Mouse (Mus musculus): ENCODE results near the gene Cep41. TPM values are rescaled to one million over a fixed set of nuclear protein-coding genes. Genes with fewer than 3 reads are reported as not detected.
A peak's percentile ranks its signal among the peaks of the same experiment; 100 is the strongest.

Cep41 gene
- polyA plus RNA-seq, 1 experiment from 2014 or later = 10.0 TPM

DNA sequence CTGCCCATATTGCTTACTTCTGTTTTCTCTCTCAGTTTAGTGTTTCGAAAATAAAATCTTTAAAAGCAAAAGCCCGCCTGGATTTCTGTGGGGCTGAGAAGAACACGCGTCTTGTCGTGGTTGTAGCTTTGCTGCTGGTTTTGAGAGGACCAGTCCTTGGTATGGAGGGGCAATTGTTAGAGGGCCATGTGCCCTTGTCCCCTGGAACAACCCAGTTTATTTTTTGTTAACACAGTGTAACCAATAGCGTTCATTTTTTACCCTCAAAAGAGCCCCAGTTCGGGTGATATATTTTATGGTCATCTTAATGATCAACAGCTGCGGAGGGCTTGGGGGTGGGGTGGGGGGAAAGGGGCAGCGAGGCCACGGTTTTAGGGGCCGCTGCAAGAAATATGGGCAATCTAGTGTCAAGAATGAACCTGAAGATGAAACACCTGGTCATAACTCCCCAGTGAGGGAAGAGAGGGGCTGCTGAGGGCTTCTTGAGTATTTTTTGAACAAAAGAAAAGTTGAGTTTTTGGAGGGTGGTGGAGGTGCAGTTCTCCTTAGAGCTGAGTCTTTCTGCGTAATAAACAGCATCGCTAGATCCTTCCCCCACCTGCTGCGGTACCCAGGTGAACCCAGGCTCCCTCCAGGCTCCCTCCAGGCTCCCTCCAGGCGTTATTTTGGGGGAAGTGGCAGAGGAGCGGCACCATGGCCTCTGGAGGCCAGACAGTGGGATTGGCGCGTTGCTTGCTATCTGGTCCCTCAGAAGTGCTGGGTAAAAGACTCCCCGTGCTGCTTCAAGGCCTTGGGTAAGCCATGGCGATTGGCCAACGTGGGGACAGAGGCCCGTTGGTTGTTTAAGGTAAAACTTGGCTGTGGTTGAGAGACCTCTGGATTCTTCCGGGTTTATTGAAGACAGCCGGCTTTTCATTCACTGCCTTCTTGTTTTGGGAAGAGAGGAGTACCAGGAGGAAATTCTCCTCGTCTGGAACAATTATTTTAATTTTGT lies 17.1 kb upstream of the Cep41 start:
- Histone ChIP-seq H3K27me3 (no peaks in the 10 kb centered on the region), H3K9me3 (replicated peaks) (no peaks in the 10 kb centered on the region), H3K27ac (peak overlapping the region; percentile 9; the same call in 1 of the 2 replicates), H3K4me3 (no peak overlapping the region), H3K4me2 (no peak overlapping the region), H3K9ac (no peak overlapping the region), H3K4me1 (replicated peaks) (peaks cover 3% of the 10 kb centered on the region), H3K36me3 (no peaks in the 10 kb centered on the region)
- ATAC-seq (replicated peaks; ENCODE audit: insufficient number of reproducible peaks, insufficient read depth, low FRiP score, low read depth) = no peak
- 61% methylated on average over 25 of the region's 25 CpGs for WGBS

GRCm38 (mm10) chr6:30709115-30709514 lies 15.6 kb upstream of the Cep41 start:
- H3K4me1 ChIP-seq (replicated peaks) = peaks cover 6% of the 10 kb centered on the region
- no peak for ATAC-seq (replicated peaks; ENCODE audit: insufficient number of reproducible peaks, insufficient read depth, low FRiP score, low read depth)
- H3K27me3 ChIP-seq = no peaks in the 10 kb centered on the region
- H3K9me3 ChIP-seq (replicated peaks) = no peaks in the 10 kb centered on the region
- no peaks in the 10 kb centered on the region for H3K36me3 ChIP-seq
- WGBS = 72% methylated on average over 6 of the region's 6 CpGs
- no peak overlapping the region for H3K27ac ChIP-seq
- H3K4me3 ChIP-seq = no peak overlapping the region
- no peak overlapping the region for H3K4me2 ChIP-seq
- no peak overlapping the region for H3K9ac ChIP-seq

DNA sequence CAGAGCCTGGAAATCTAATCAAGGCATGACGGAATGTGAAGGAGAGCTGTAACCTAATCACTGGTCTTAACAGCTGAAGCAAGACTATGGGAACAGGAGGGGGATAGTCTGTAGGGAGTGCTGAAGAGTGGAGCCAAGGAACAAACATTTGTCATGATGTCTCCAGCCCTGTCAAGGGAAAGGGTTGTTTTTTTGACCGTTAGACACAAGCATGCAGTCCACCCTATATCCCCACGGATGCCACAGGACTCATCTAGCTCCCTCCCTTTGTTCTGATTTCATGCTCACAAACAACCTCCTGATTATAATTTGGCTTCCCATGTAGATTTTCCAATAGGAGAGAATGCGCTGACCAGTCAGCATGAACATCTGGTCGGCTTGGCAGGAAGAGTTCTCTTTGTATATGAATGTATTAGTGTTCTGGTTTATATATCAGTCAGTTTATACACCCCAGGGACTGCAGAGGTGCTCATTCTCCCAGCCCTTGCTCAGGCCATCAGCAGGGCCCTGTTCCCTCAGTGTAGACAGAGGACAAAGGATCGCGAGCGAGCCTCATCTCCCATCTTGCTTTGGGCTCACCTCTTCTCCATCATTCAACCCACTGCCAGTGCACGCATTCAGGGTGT lies 10.5 kb upstream of the Cep41 start:
- H3K9ac ChIP-seq = no peak overlapping the region
- 55% methylated on average over 9 of the region's 9 CpGs for WGBS
- ATAC-seq (replicated peaks; ENCODE audit: insufficient number of reproducible peaks, insufficient read depth, low FRiP score, low read depth) = peak; percentile 67

GRCm38 (mm10) chr6:30703476-30703875 lies 9.9 kb upstream of the Cep41 start:
- H3K36me3 ChIP-seq = no peaks in the 10 kb centered on the region
- 37% methylated on average over 6 of the region's 6 CpGs for WGBS
- no peak overlapping the region for H3K4me2 ChIP-seq
- no peaks in the 10 kb centered on the region for H3K27me3 ChIP-seq
- peaks cover 21% of the 10 kb centered on the region for H3K4me1 ChIP-seq (replicated peaks)
- H3K9me3 ChIP-seq (replicated peaks) = no peaks in the 10 kb centered on the region
- H3K9ac ChIP-seq = no peak overlapping the region
- H3K27ac ChIP-seq = peak overlapping the region; percentile 55
- ATAC-seq (replicated peaks; ENCODE audit: insufficient number of reproducible peaks, insufficient read depth, low FRiP score, low read depth) = no peak
- H3K4me3 ChIP-seq = no peak overlapping the region

More for the DNA sequence above, 10.5 kb upstream of the Cep41 start:
- Histone ChIP-seq H3K27me3 (no peaks in the 10 kb centered on the region), H3K27ac (peak overlapping the region; percentile 55), H3K9me3 (replicated peaks) (no peaks in the 10 kb centered on the region), H3K36me3 (no peaks in the 10 kb centered on the region), H3K4me2 (no peak overlapping the region), H3K4me1 (replicated peaks) (peaks cover 21% of the 10 kb centered on the region), H3K4me3 (no peak overlapping the region)

GRCm38 (mm10) chr6:30702881-30703280 lies 9.3 kb upstream of the Cep41 start:
- ATAC-seq (replicated peaks; ENCODE audit: insufficient number of reproducible peaks, insufficient read depth, low FRiP score, low read depth) = no peak

DNA sequence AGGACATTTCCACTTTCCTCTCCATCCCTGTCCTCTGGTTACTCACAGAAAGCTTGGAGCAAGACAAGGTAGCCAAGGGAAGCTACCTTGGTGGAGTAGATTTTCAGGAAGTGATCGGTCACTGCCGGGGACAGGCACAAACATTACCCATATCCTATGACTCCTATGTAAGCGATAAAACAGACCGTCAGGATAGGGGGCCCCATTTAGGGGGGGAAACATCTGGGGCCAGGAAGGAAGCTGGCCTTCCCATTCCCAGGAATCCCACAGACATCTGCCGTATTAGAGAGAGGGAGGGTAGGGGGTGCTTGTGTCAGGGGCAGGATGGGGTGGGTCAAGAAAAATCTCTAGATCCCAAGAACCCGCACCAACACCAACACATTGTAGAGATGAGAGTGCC lies 6.6 kb upstream of the Cep41 start:
- no peaks in the 10 kb centered on the region for H3K27me3 ChIP-seq
- H3K9ac ChIP-seq = no peak overlapping the region
- no peaks in the 10 kb centered on the region for H3K9me3 ChIP-seq (replicated peaks)
- H3K36me3 ChIP-seq = no peaks in the 10 kb centered on the region
- no peak overlapping the region for H3K4me2 ChIP-seq
- ATAC-seq (replicated peaks; ENCODE audit: insufficient number of reproducible peaks, insufficient read depth, low FRiP score, low read depth) = 0 out of 2 replicates have a peak, but pooled peaks have one; percentile 29
- 43% methylated on average over 6 of the region's 6 CpGs for WGBS
- H3K27ac ChIP-seq = peak overlapping the region; percentile 71
- peaks cover 29% of the 10 kb centered on the region for H3K4me1 ChIP-seq (replicated peaks)
- H3K4me3 ChIP-seq = no peak overlapping the region

More at GRCm38 (mm10) chr6:30702881-30703280, 9.3 kb upstream of the Cep41 start:
- WGBS = 86% methylated on average over 6 of the region's 6 CpGs
- H3K4me1 ChIP-seq (replicated peaks) = peaks cover 23% of the 10 kb centered on the region
- no peaks in the 10 kb centered on the region for H3K36me3 ChIP-seq
- no peak overlapping the region for H3K4me2 ChIP-seq
- H3K9ac ChIP-seq = no peak overlapping the region
- H3K4me3 ChIP-seq = no peak overlapping the region
- H3K27me3 ChIP-seq = no peaks in the 10 kb centered on the region
- H3K9me3 ChIP-seq (replicated peaks) = no peaks in the 10 kb centered on the region
- H3K27ac ChIP-seq = no peak overlapping the region

DNA sequence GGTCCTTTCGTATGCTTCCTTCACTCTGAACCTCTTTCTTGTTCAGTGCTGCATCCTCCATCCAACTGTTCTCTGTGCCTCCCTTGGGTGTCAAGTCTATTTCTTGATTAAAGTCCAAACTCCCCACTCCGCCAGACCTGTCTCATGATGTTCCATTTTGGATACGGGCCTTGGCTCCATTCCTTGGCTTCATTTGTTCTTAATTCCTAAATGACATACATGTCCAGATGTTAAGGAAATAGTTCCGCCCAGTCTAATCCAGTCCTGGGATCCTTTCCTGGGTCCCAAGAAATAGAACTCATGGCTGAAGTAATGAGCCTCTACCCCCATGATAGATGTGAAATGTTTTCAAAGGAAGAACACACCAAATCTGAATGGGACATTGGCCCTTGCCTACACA lies 4.5 kb upstream of the Cep41 start:
- Histone ChIP-seq H3K4me2 (no peak overlapping the region), H3K4me3 (no peak overlapping the region), H3K27ac (peak overlapping the region; percentile 60), H3K36me3 (no peaks in the 10 kb centered on the region), H3K4me1 (replicated peaks) (peaks cover 18% of the 10 kb centered on the region), H3K9me3 (replicated peaks) (no peaks in the 10 kb centered on the region), H3K27me3 (no peaks in the 10 kb centered on the region), H3K9ac (no peak overlapping the region)
- WGBS = 76% methylated on average over 4 of the region's 4 CpGs
- ATAC-seq (replicated peaks; ENCODE audit: insufficient number of reproducible peaks, insufficient read depth, low FRiP score, low read depth) = no peak

DNA sequence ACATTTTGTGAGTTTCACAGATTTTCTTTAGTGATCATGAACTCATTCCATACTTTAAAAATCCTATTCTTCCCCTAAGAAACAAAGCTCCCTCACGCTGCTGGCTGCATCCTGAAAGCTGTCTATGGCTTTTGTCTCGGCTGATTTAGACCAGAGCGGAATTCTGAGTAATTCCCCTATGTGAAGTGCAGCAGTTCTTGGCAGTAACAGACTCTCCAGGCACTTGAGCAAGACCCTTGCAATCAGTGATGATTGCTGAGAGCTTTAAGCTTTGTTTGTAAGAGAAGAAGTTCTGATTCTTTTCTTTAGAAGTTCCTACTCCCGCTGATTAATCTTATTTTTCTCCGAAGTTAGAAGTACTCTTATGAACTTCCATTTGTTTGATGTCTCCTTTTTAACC lies 3.9 kb upstream of the Cep41 start:
- Histone ChIP-seq H3K4me1 (replicated peaks) (peaks cover 23% of the 10 kb centered on the region), H3K27ac (peak overlapping the region; percentile 60), H3K4me2 (no peak overlapping the region), H3K9me3 (replicated peaks) (no peaks in the 10 kb centered on the region), H3K4me3 (no peak overlapping the region), H3K9ac (no peak overlapping the region), H3K27me3 (no peaks in the 10 kb centered on the region), H3K36me3 (no peaks in the 10 kb centered on the region)
- 11% methylated on average over 5 of the region's 5 CpGs for WGBS
- no peak for ATAC-seq (replicated peaks; ENCODE audit: insufficient number of reproducible peaks, insufficient read depth, low FRiP score, low read depth)

GRCm38 (mm10) chr6:30695124-30695523 lies 1.6 kb upstream of the Cep41 start:
- Histone ChIP-seq H3K4me3 (no peak overlapping the region), H3K27me3 (no peaks in the 10 kb centered on the region), H3K36me3 (no peaks in the 10 kb centered on the region), H3K4me2 (no peak overlapping the region), H3K4me1 (replicated peaks) (peaks cover 16% of the 10 kb centered on the region), H3K9me3 (replicated peaks) (no peaks in the 10 kb centered on the region), H3K27ac (no peak overlapping the region), H3K9ac (no peak overlapping the region)
- 83% methylated on average over 8 of the region's 8 CpGs for WGBS
- no peak for ATAC-seq (replicated peaks; ENCODE audit: insufficient number of reproducible peaks, insufficient read depth, low FRiP score, low read depth)

- Histone ChIP-seq H3K36me3 (no peaks in the 10 kb centered on the region), H3K4me3 (peak overlapping the region; percentile 67), H3K4me1 (replicated peaks) (peaks cover 14% of the 10 kb centered on the region), H3K27ac (peak overlapping the region; percentile 94; the same call in 1 of the 2 replicates), H3K4me2 (peak overlapping the region; percentile 72), H3K27me3 (no peaks in the 10 kb centered on the region), H3K9me3 (replicated peaks) (no peaks in the 10 kb centered on the region), H3K9ac (peak overlapping the region; percentile 38; the same call in 1 of the 2 replicates)
- 50% methylated on average over 6 of the region's 6 CpGs for WGBS
- no peak for ATAC-seq (replicated peaks; ENCODE audit: insufficient number of reproducible peaks, insufficient read depth, low FRiP score, low read depth)
These were observed 660 bp upstream of the Cep41 start for GRCm38 (mm10) chr6:30694209-30694608.

DNA sequence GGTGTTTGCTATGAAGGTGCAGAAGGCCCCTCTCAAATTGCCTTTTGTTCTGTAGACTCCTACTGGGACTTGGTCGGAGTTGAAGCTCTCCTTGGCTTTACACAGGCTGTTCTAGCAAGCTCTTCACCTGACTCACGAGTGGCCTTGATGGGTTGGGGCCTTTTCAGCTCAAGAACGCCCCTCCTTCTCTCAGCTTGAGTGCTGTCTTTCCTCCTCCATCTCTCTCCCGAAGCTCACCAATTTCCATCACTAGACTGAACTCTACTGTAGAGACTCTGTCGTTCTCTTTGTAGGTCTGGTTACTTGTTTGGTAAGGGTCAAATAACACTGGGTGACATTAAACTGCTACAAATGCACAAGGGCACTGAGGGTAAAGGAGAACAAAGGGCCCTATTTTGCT lies 723 bp downstream of the Cep41 start:
- Histone ChIP-seq H3K4me1 (replicated peaks) (peaks cover 12% of the 10 kb centered on the region), H3K4me3 (peak overlapping the region; percentile 67), H3K4me2 (peak overlapping the region; percentile 72), H3K9me3 (replicated peaks) (no peaks in the 10 kb centered on the region), H3K36me3 (no peaks in the 10 kb centered on the region), H3K27ac (peak overlapping the region; percentile 94), H3K9ac (peak overlapping the region; percentile 60), H3K27me3 (no peaks in the 10 kb centered on the region)
- no peak for ATAC-seq (replicated peaks; ENCODE audit: insufficient number of reproducible peaks, insufficient read depth, low FRiP score, low read depth)
- 76% methylated on average over 5 of the region's 5 CpGs for WGBS

Measured in heart, embryonic 15.5 days (tissue).